In the genomic region with DNA sequence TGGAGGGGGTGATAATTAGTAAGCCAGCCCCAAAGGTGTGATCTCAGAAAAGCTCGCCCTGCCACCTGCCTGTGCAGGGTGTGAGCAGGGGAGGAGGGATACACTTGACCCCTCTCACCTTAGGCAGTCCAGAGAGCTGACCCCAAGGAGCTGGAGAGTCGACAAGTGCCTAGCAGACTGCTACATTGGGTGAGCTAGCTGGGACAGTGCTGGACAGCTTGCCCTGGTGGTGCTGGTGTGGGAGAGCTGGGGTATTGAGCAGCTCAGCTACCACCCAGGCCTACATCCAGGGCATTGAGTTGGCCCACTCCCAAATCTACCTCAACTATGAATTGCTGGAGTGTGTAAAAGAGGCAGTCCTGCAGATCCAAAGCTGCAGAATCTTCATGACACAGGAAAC, we compare ENCODE assay signal across 16 mouse cellular contexts. TPM values are rescaled to one million over a fixed set of nuclear protein-coding genes. Genes with fewer than 3 reads are reported as not detected.
DNase-seq lines count a peak whose midpoint lies in the region; ATAC-seq and TF ChIP-seq lines count a peak whose summit lies in the region.
"Had no signal": no experiment of that assay in that cellular context is flagged by ENCODE, and none has a peak within 500 bp of the region (broad histone marks: within the 10 kb centered on the region; RNA-seq: fewer than 3 reads in every experiment).

No protein-coding gene starts in this region.

- no peak overlapping the region for H3K4me2 ChIP-seq in hindbrain, embryonic 15.5 days
- no peak overlapping the region for H3K4me2 ChIP-seq in hindbrain, postnatal 0 days (ENCODE audit: low read depth, low read length)
- no peak overlapping the region for H3K4me2 ChIP-seq in midbrain, embryonic 15.5 days
- H3K4me2 ChIP-seq in midbrain, embryonic 16.5 days (ENCODE audit: low read length) = no peak overlapping the region
- H3K4me2 ChIP-seq: lung, embryonic 15.5 days had no signal

- H3K36me3 ChIP-seq in hindbrain, embryonic 15.5 days = no peaks in the 10 kb centered on the region
- no peaks in the 10 kb centered on the region for H3K36me3 ChIP-seq in hindbrain, postnatal 0 days (ENCODE audit: insufficient read depth, low read length)
- no peaks in the 10 kb centered on the region for H3K36me3 ChIP-seq in midbrain, embryonic 15.5 days (replicated peaks)
- no peaks in the 10 kb centered on the region for H3K36me3 ChIP-seq in midbrain, embryonic 16.5 days (ENCODE audit: control insufficient read depth, insufficient read depth, low read length)
- H3K36me3 ChIP-seq: lung, embryonic 15.5 days had no signal

- ATAC-seq in hindbrain, embryonic 15.5 days (ENCODE audit: low FRiP score, low read depth) = peak; percentile 68; the same call in 1 of the 2 replicates
- ATAC-seq in hindbrain, postnatal 0 days = no peak
- 0 out of 2 replicates have a peak, but pooled peaks have one; percentile 20 for ATAC-seq in midbrain, embryonic 15.5 days (replicated peaks)
- ATAC-seq in midbrain, embryonic 16.5 days = no peak
- ATAC-seq: forebrain, embryonic 14.5 days; Patski had no signal

- intact Hi-C loops in gastrocnemius, postnatal 36 days (cut with DNase I) = no loop called here

- H3K27me3 ChIP-seq in hindbrain, embryonic 15.5 days = no peaks in the 10 kb centered on the region
- H3K27me3 ChIP-seq in hindbrain, postnatal 0 days (ENCODE audit: insufficient read depth, low read length) = no peaks in the 10 kb centered on the region
- no peaks in the 10 kb centered on the region for H3K27me3 ChIP-seq in midbrain, embryonic 15.5 days (replicated peaks)
- no peaks in the 10 kb centered on the region for H3K27me3 ChIP-seq in midbrain, embryonic 16.5 days (ENCODE audit: control insufficient read depth, insufficient read depth, low read depth, low read length)
- H3K27me3 ChIP-seq: lung, embryonic 15.5 days; Patski had no signal

- H3K9ac ChIP-seq in hindbrain, embryonic 15.5 days = no peak overlapping the region
- no peak overlapping the region for H3K9ac ChIP-seq in hindbrain, postnatal 0 days (replicated peaks; ENCODE audit: low read length)
- H3K9ac ChIP-seq in midbrain, embryonic 15.5 days = no peak overlapping the region
- H3K9ac ChIP-seq in midbrain, embryonic 16.5 days (ENCODE audit: low read depth, low read length) = no peak overlapping the region
- H3K9ac ChIP-seq: lung, embryonic 15.5 days had no signal

- H3K9me3 ChIP-seq in hindbrain, embryonic 15.5 days = no peaks in the 10 kb centered on the region
- H3K9me3 ChIP-seq in hindbrain, postnatal 0 days (ENCODE audit: low read length) = no peaks in the 10 kb centered on the region
- H3K9me3 ChIP-seq in midbrain, embryonic 15.5 days = no peaks in the 10 kb centered on the region
- no peaks in the 10 kb centered on the region for H3K9me3 ChIP-seq in midbrain, embryonic 16.5 days (replicated peaks; ENCODE audit: control insufficient read depth, low read length, poor library complexity, severe bottlenecking)
- H3K9me3 ChIP-seq: lung, embryonic 15.5 days; megakaryocyte, embryonic 14.5 days had no signal

- WGBS in hindbrain, embryonic 15.5 days = 85% methylated on average over 2 of the region's 2 CpGs
- WGBS in hindbrain, postnatal 0 days = 88% methylated on average over 2 of the region's 2 CpGs
- WGBS in midbrain, embryonic 15.5 days = 92% methylated on average over 2 of the region's 2 CpGs
- WGBS in midbrain, embryonic 16.5 days = 79% methylated on average over 2 of the region's 2 CpGs

- TF ChIP-seq CTCF in hindbrain, postnatal 0 days (IDR thresholded peaks at IDR 0.05; ENCODE audit: low read depth) = no peak

- DNase-seq in cerebellum, postnatal 25 days = peak; percentile 22 to 23
- DNase-seq in cerebellum, adult 18-20 months = no peak
- no peak for DNase-seq in hindbrain, postnatal 0 days (ENCODE audit: low spot score)
- no peak for DNase-seq in yolk sac, embryonic 10.5 days (ENCODE audit: low spot score)
- no peak for DNase-seq in gastrocnemius, postnatal 36 days
- DNase-seq: embryo, embryonic 11 days; liver had no signal

- no peak overlapping the region for H3K27ac ChIP-seq in hindbrain, embryonic 15.5 days (replicated peaks)
- no peak overlapping the region for H3K27ac ChIP-seq in hindbrain, postnatal 0 days
- no peak overlapping the region for H3K27ac ChIP-seq in midbrain, embryonic 15.5 days
- no peak overlapping the region for H3K27ac ChIP-seq in midbrain, embryonic 16.5 days (ENCODE audit: low read length)
- H3K27ac ChIP-seq: layer of hippocampus, adult 2 months; lung, embryonic 15.5 days had no signal

- 0 out of 2 replicates have a peak, but pooled peaks cover 3% of the 10 kb centered on the region for H3K4me1 ChIP-seq in hindbrain, embryonic 15.5 days (replicated peaks)
- H3K4me1 ChIP-seq in hindbrain, postnatal 0 days (ENCODE audit: insufficient read depth, low read length) = no peaks in the 10 kb centered on the region
- no peaks in the 10 kb centered on the region for H3K4me1 ChIP-seq in midbrain, embryonic 15.5 days
- H3K4me1 ChIP-seq in midbrain, embryonic 16.5 days (ENCODE audit: control insufficient read depth, insufficient read depth, low read length) = no peaks in the 10 kb centered on the region
- H3K4me1 ChIP-seq: megakaryocyte, embryonic 14.5 days had no signal

- H3K4me3 ChIP-seq in hindbrain, embryonic 15.5 days = no peak overlapping the region
- no peak overlapping the region for H3K4me3 ChIP-seq in hindbrain, postnatal 0 days (ENCODE audit: low read length)
- no peak overlapping the region for H3K4me3 ChIP-seq in midbrain, embryonic 15.5 days
- H3K4me3 ChIP-seq in midbrain, embryonic 16.5 days (ENCODE audit: low read depth, low read length) = no peak overlapping the region
- H3K4me3 ChIP-seq: layer of hippocampus, adult 2 months; lung, embryonic 15.5 days; megakaryocyte, embryonic 14.5 days; myocyte had no signal

RNA-seq across cellular contexts. Expression of gene Sbf2, which starts 30.6 kb away (rescaled TPM):
- polyA plus RNA-seq in hindbrain, embryonic 15.5 days (2015; fragmentation: Nextera tagmentation; extraction: Ambion mirVana) = 55.1 and 56.7 TPM in 2 replicates
- 55.0 and 70.5 TPM in 2 replicates for total RNA-seq in hindbrain, postnatal 0 days (2014; rRNA removed)
- 40.3 and 42.9 TPM in 2 replicates for polyA plus RNA-seq in hindbrain, postnatal 0 days (2015; fragmentation: Nextera tagmentation; extraction: Ambion mirVana)
- 63.9 and 69.6 TPM in 2 replicates for polyA plus RNA-seq in midbrain, embryonic 15.5 days (2015; fragmentation: Nextera tagmentation; extraction: Ambion mirVana)
- polyA plus RNA-seq in midbrain, embryonic 16.5 days (2015; fragmentation: Nextera tagmentation; extraction: Ambion mirVana) = 57.1 and 66.3 TPM in 2 replicates
- total RNA-seq in gastrocnemius, postnatal 36 days (2021) = 10 to 100 TPM in 1 of 2 experiments, 1 to 10 TPM in 1; 9.2 to 11.7 TPM

RNA-seq across cellular contexts. Expression of gene Adm, which starts 43.3 kb away (rescaled TPM):
- polyA plus RNA-seq in hindbrain, embryonic 15.5 days (2015; fragmentation: Nextera tagmentation; extraction: Ambion mirVana) = 4.0 TPM in 2 replicates
- 2.1 and 2.2 TPM in 2 replicates for total RNA-seq in hindbrain, postnatal 0 days (2014; rRNA removed)
- 4.2 and 6.0 TPM in 2 replicates for polyA plus RNA-seq in hindbrain, postnatal 0 days (2015; fragmentation: Nextera tagmentation; extraction: Ambion mirVana)
- 4.3 and 4.8 TPM in 2 replicates for polyA plus RNA-seq in midbrain, embryonic 15.5 days (2015; fragmentation: Nextera tagmentation; extraction: Ambion mirVana)
- polyA plus RNA-seq in midbrain, embryonic 16.5 days (2015; fragmentation: Nextera tagmentation; extraction: Ambion mirVana) = 3.9 and 4.9 TPM in 2 replicates
- 1 to 10 TPM; 1.7 to 2.9 TPM for total RNA-seq in gastrocnemius, postnatal 36 days (2021)
- polyA plus RNA-seq: Patski had no signal

Comparison
In these comparisons a context has a peak if more than half of its experiments do, and no peak if none do; other contexts are left out.
1. DNase-seq: peak in cerebellum, postnatal 25 days (2 of 2); none in cerebellum, adult 18-20 months (0 of 2), hindbrain, postnatal 0 days (single experiment), yolk sac, embryonic 10.5 days (single experiment) and gastrocnemius, postnatal 36 days (0 of 2).
2. ATAC-seq: peak in hindbrain, embryonic 15.5 days (single experiment) and midbrain, embryonic 15.5 days (single experiment); none in hindbrain, postnatal 0 days (single experiment) and midbrain, embryonic 16.5 days (single experiment).